Mouse (Mus musculus) CH12.LX (cell line): ENCODE measurements around the gene Fbxo36.

Experiments used
- CHD2 ChIP-seq: IDR thresholded peaks from 2 replicates; pipeline ENCODE4 v1.6.1; 2011; ENCODE audit warnings: low read length, improper control_type of control experiment
- CTCF ChIP-seq, 2 experiments: IDR thresholded peaks in 1 of 2; conservative IDR thresholded peaks in 1 of 2; 2 replicates each; pipeline ENCODE4 v1.5.1; 2011 to 2012; ENCODE audit warnings: low read depth in 2 of 2, low read length in 2 of 2, improper control_type of control experiment in 1 of 2, inconsistent platforms in 1 of 2, mild to moderate bottlenecking in 1 of 2, moderate library complexity in 1 of 2
- EP300 ChIP-seq: IDR thresholded peaks from 2 replicates; pipeline ENCODE4 v1.6.1; 2011; ENCODE audit warnings: low read length, improper control_type of control experiment
- GABPA ChIP-seq: IDR thresholded peaks from 2 replicates; pipeline ENCODE4 v1.6.1; 2012; ENCODE audit warnings: low read depth, low read length, improper control_type of control experiment, inconsistent platforms; ENCODE audit not compliant: insufficient replicate concordance
- JUN ChIP-seq: IDR thresholded peaks from 2 replicates; pipeline ENCODE4 v1.6.1; 2011; ENCODE audit warnings: low read depth, mild to moderate bottlenecking, low read length, improper control_type of control experiment, moderate library complexity; ENCODE audit not compliant: insufficient read depth
- MAX ChIP-seq: IDR thresholded peaks from 2 replicates; pipeline ENCODE4 v1.6.1; 2011; ENCODE audit warnings: low read length, improper control_type of control experiment
- MXI1 ChIP-seq: IDR thresholded peaks from 2 replicates; pipeline ENCODE4 v1.6.1; 2011; ENCODE audit warnings: mild to moderate bottlenecking, low read depth, low read length, improper control_type of control experiment
- POLR2A ChIP-seq: IDR thresholded peaks from 2 replicates; pipeline ENCODE4 v1.6.1; 2011; ENCODE audit warnings: low read depth, mild to moderate bottlenecking, improper control_type of control experiment, low read length
- TCF12 ChIP-seq: IDR thresholded peaks from 2 replicates; pipeline ENCODE4 v1.6.1; 2014; ENCODE audit warnings: low read depth, mild to moderate bottlenecking, inconsistent platforms, low read length, improper control_type of control experiment
- USF1 ChIP-seq: IDR thresholded peaks from 2 replicates; pipeline ENCODE4 v1.6.1; 2014; ENCODE audit warnings: low read depth, mild to moderate bottlenecking, inconsistent platforms, low read length, improper control_type of control experiment
- USF2 ChIP-seq: conservative IDR thresholded peaks from 2 replicates; pipeline ENCODE4 v1.6.1; 2011; ENCODE audit warnings: low read depth, low read length, improper control_type of control experiment

DNA sequence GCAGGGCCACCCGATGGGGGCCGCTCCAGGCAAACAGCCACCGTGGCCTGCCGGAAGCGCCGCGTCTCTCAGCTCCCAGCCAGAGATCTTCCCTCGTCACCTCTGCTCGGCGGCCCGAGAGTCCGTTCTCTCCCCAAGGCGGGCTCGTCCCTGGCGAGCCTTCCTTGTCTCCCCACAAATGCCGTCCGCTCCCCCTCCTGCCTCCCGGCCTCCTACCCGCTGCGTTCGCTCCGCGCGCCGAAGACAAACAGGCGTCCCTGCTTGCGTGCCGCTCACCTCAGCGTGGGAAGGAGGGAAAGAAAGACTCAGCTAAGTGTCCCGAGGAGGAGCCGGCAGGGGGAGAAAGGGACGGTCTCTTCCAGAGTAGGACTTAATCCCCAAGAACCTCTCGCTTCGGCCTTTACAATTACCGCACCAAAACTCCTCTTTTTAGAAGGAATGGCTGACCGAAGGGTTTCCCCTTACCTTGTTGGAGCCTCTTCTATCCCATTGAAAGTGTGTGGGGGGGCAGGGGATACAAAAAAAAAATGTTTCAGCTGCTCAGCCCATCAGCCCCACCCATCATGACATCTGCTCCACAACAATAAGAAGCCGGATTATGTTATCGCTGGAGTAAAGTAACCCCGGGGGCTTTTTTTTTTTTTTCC is 500 bp downstream of the Fbxo36 start, which contains the start of gene Trip12:
- TF ChIP-seq USF1 (no peak), MAX (no peak), JUN (no peak), CTCF (conservative IDR thresholded peaks at IDR 0.05 in 1 of 2, IDR thresholded peaks at IDR 0.05 in 1 of 2; ENCODE audit: low read depth in 2 of 2, low read length in 2 of 2) (no peak), TCF12 (no peak), POLR2A (no peak), EP300 (no peak), USF2 (no peak), GABPA (no peak), CHD2 (no peak), MXI1 (no peak)
